Mouse (Mus musculus): ENCODE data around the gene Camkmt.

DNA sequence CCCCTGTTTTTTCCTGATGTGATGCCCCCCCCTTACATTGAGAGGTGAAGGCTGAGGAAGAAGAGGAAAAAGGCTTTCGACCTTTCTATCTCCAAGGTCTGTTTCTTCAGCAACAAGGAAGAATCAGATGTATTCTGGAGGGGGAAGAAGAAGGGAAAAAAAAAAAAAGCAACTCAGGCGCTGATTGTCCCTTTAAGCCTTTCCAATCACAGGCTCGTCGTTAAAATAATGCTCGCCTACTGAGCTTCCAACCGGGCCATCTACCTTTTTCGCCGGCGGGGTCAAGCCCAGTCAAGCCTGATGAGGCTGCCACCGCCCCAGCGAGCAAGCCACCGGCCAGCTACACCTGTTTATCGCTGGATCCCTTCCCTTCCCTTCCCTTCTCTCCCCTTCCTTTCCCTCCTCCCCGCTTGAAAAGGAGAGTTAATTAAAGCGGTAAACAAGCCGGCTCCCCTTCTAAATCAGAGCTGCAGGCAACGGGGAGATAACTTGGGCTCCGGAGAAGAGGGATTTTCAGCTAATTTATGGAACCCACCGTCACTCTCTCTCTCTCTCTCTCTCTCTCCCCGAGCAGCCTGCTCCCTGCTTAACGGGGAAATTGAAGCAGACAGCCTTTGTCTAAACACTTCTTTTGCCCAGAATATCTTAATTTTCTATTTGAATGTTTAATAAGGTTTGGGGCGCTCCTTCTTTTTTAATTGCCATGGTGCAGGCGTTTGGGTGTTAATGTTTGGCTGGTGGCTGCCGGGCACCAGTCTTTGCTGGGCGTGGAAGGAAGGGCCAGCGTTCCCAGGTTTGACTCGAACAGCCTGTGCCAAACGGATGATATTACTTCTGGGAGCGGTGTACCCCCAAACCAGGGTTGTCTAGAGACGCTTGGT is 395.0 kb downstream of the Camkmt start:
- TF ChIP-seq CTCF (IDR thresholded peaks at IDR 0.05; ENCODE audit: low read depth): no peak
- TF ChIP-seq EP300 (IDR thresholded peaks at IDR 0.05; ENCODE audit: low read depth): no peak
